Mouse (Mus musculus) stomach, adult 2 months (tissue): Measurements from ENCODE around the gene Gc. TPM values are rescaled to one million over a fixed set of nuclear protein-coding genes. Genes with fewer than 3 reads are reported as not detected.

Experiments used
- polyA plus RNA-seq: library from polyadenylated mRNA; depleted of rRNA; stranded (reverse); fragments of >200 nt; gene quantifications from 2 replicates; pipeline ENCODE4 v1.2.3, GENCODE M21; 2012; rRNA removed

Gene Gc
- 0.89 and 0.95 TPM in 2 replicates for polyA plus RNA-seq

DNA sequence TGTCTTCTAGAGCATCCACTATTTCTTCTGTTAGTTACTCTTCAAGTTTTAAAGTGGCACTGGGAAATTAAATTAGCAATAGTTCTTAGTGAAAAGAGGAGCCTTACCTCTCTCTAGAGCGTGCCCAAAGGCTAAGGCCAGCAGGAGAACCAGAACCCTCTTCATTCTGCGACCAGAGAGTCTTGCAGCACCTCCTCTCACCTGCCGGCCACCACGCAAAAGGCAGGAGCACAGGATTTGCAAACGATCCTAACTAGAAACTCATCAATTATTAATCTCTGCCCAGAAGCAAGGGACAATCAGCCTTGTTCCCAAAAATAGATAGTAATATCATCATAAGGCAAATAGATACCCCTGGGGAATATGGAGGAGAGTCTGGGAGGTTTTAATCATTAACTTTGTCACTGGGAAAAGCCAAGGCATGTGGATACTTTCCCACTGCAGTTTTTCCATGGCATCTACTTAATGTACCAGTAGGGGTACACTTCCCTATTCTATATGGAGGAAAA is at the start of gene Gc:
Gene Gc, minus strand, starts transcription at position 345 of the 509 bp plus-strand sequence.

Other genes with a start within 250 kb of the Gc start
- gene Npffr2, start 69.5 kb upstream of the Gc start, polyA plus RNA-seq, result not detected in 2 replicates